Mouse (Mus musculus): ENCODE measurements at regions not wholly inside any gene's neighbourhood (a gene's known extent, or its start where the extent isn't known, plus 50 kb on each side); places are given as distances from the start of the nearest gene placed in this dataset.

GRCm38 (mm10) chrX:53976273-53977135, 179.0 kb upstream of the Xlr start:
- DNase-seq (ENCODE audit: low spot score) = no peak
- H3K27me3 ChIP-seq (ENCODE audit: control insufficient read depth, insufficient read depth, low read length) = no peaks in the 10 kb centered on the region
- H3K4me1 ChIP-seq (ENCODE audit: control insufficient read depth, insufficient read depth, low read length) = no peaks in the 10 kb centered on the region
- peak overlapping the region; percentile 60 for H3K4me2 ChIP-seq (replicated peaks; ENCODE audit: low read depth, low read length, severe bottlenecking)
- H3K27ac ChIP-seq (replicated peaks; ENCODE audit: low read depth, low read length) = no peak overlapping the region
- 20% methylated on average over 34 of the region's 42 CpGs for WGBS
- peak overlapping the region; percentile 34; the same call in 1 of the 2 replicates for H3K9ac ChIP-seq (ENCODE audit: low read depth, low read length, severe bottlenecking)
- no peaks in the 10 kb centered on the region for H3K36me3 ChIP-seq (ENCODE audit: control insufficient read depth, insufficient read depth, low read length)
- TF ChIP-seq POLR2A (IDR thresholded peaks at IDR 0.05; ENCODE audit: borderline replicate concordance, extremely low read depth, insufficient read depth, insufficient read length) = no peak
- no peaks in the 10 kb centered on the region for H3K9me3 ChIP-seq (ENCODE audit: control insufficient read depth, low read length)
- H3K4me3 ChIP-seq (replicated peaks; ENCODE audit: low read length) = peak overlapping the region; percentile 36
- no peak for ATAC-seq (ENCODE audit: low FRiP score, low read depth)

- Histone ChIP-seq H3K36me3 (ENCODE audit: control insufficient read depth, insufficient read depth, low read length) (no peaks in the 10 kb centered on the region), H3K4me1 (ENCODE audit: control insufficient read depth, insufficient read depth, low read length) (no peaks in the 10 kb centered on the region), H3K4me3 (replicated peaks; ENCODE audit: low read length) (peak overlapping the region; percentile 36), H3K27ac (replicated peaks; ENCODE audit: low read depth, low read length) (no peak overlapping the region), H3K9me3 (ENCODE audit: control insufficient read depth, low read length) (no peaks in the 10 kb centered on the region), H3K4me2 (replicated peaks; ENCODE audit: low read depth, low read length, severe bottlenecking) (peak overlapping the region; percentile 60), H3K9ac (ENCODE audit: low read depth, low read length, severe bottlenecking) (no peak overlapping the region), H3K27me3 (ENCODE audit: control insufficient read depth, insufficient read depth, low read length) (no peaks in the 10 kb centered on the region)
- ATAC-seq (ENCODE audit: low FRiP score, low read depth) (no peak), DNase-seq (ENCODE audit: low spot score) (no peak)
- TF ChIP-seq POLR2A (IDR thresholded peaks at IDR 0.05; ENCODE audit: borderline replicate concordance, extremely low read depth, insufficient read depth, insufficient read length) = no peak
- 14% methylated on average over 22 of the region's 28 CpGs for WGBS
Observed at GRCm38 (mm10) chrX:53975545-53976272, 178.2 kb upstream of the Xlr start.

GRCm38 (mm10) chrX:53974732-53975544, 177.4 kb upstream of the Xlr start:
- H3K27ac ChIP-seq (replicated peaks; ENCODE audit: low read depth, low read length) = no peak overlapping the region
- H3K27me3 ChIP-seq (ENCODE audit: control insufficient read depth, insufficient read depth, low read length) = no peaks in the 10 kb centered on the region
- no peak for DNase-seq (ENCODE audit: low spot score)
- TF ChIP-seq POLR2A (IDR thresholded peaks at IDR 0.05; ENCODE audit: borderline replicate concordance, extremely low read depth, insufficient read depth, insufficient read length) = no peak
- H3K9ac ChIP-seq (ENCODE audit: low read depth, low read length, severe bottlenecking) = 0 out of 2 replicates have a peak overlapping the region, but pooled peaks have one; percentile 8
- 25% methylated on average over 40 of the region's 52 CpGs for WGBS
- H3K4me1 ChIP-seq (ENCODE audit: control insufficient read depth, insufficient read depth, low read length) = no peaks in the 10 kb centered on the region
- H3K9me3 ChIP-seq (ENCODE audit: control insufficient read depth, low read length) = no peaks in the 10 kb centered on the region
- no peaks in the 10 kb centered on the region for H3K36me3 ChIP-seq (ENCODE audit: control insufficient read depth, insufficient read depth, low read length)
- ATAC-seq (ENCODE audit: low FRiP score, low read depth) = no peak
- H3K4me3 ChIP-seq (replicated peaks; ENCODE audit: low read length) = peak overlapping the region; percentile 36
- peak overlapping the region; percentile 60 for H3K4me2 ChIP-seq (replicated peaks; ENCODE audit: low read depth, low read length, severe bottlenecking)

Measured in limb, embryonic 14.5 days (tissue).